Mouse (Mus musculus): ENCODE results near the gene Imp3.

The Imp3 gene

GRCm38 (mm10) chr9:56973960-56974524, 36.8 kb downstream of the Imp3 start:
- no peak for DNase-seq

GRCm38 (mm10) chr9:56975199-56975598, 37.9 kb downstream of the Imp3 start:
- DNase-seq = no peak

GRCm38 (mm10) chr9:56980186-56980585, 42.9 kb downstream of the Imp3 start:
- DNase-seq = no peak

GRCm38 (mm10) chr9:56981502-56981901, 44.2 kb downstream of the Imp3 start:
- no peak for DNase-seq
